Mouse (Mus musculus): ENCODE measurements around the gene Plcd1.

The Plcd1 gene

GRCm38 (mm10) chr9:119025263-119025662, 68.0 kb downstream of the Plcd1 start:
- DNase-seq (ENCODE audit: low spot score), result no peak

GRCm38 (mm10) chr9:119021731-119022130, 71.6 kb downstream of the Plcd1 start:
- no peak for DNase-seq (ENCODE audit: low spot score)

Measured in layer of hippocampus, adult 9-10 months (tissue).